Comparison of ENCODE assay signal across 8 mouse cellular contexts in the genomic region with DNA sequence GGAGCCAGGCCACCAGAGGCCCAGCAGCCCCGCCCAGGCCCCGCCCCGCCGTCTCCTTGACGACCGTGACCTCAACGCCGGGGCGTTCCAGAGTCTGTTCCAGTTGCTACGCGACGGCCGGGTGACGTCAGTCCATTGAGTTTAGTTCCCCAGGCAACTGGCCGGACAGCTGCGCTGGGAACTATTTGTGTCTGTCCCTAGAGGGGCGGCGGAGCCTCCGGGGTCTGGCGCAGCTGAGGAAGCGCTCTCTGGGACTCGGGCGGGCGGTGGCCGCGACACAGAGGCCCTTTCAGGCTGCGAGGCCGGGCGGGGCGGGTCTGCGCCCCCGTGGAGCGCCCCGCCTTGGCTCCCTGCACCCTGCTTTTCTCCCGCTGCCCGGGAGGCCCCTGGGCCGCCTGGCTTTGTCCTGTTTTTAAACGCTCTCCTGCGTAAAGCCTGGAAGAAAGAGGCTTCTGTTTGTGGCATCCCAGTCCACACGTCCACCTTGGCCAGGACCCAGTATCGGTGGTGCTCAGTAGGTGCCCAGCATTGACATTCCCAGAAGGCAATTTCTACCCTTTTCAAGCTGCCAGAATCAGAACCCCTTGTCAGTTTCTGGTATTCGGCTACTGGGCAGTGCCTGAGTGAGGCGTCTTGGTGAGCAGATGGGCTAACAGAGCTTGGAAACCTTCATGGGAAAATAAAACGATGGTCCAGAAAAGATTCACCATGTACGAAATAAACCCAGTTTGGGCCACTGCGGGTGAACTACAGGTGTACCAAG. TPM values are rescaled to one million over a fixed set of nuclear protein-coding genes. Genes with fewer than 3 reads are reported as not detected.
DNase-seq lines count a peak whose midpoint lies in the region; ATAC-seq and TF ChIP-seq lines count a peak whose summit lies in the region.

No protein-coding gene starts in this region.

- TF ChIP-seq CTCF in cortical plate, adult 2 months (IDR thresholded peaks at IDR 0.05; ENCODE audit: extremely low read depth, insufficient read depth, low read length): no peak

- H3K4me1 ChIP-seq in cortical plate, adult 2 months (ENCODE audit: control insufficient read depth, insufficient read depth, low read length): peaks cover 14% of the 10 kb centered on the region

- TF ChIP-seq POLR2A in cortical plate, adult 2 months (IDR thresholded peaks at IDR 0.05; ENCODE audit: extremely low read depth, insufficient read depth, low read length): peak; percentile 87

- intact Hi-C loops in left cerebral cortex, postnatal 10 days (cut with DNase I): no loop called here

- peak; percentile 94 for ATAC-seq in activated CD4-positive, CD25-positive, alpha-beta regulatory T cell, adult 4 months
- peak; percentile 97 for ATAC-seq in inflammation-experienced regulatory T-cells, adult 6 months
- ATAC-seq in megakaryocyte-erythroid progenitor cell, adult 5-6 weeks (replicated peaks; ENCODE audit: low FRiP score, low TSS enrichment, poor library complexity, severe bottlenecking): peak; percentile 87

- H3K4me3 ChIP-seq in cortical plate, adult 2 months (ENCODE audit: insufficient read depth, low read length): no peak overlapping the region

- H3K27ac ChIP-seq in cortical plate, adult 2 months (ENCODE audit: insufficient read depth, low read length): peak overlapping the region; percentile 93

- DNase-seq in gastrocnemius, postnatal 10 days: peak; percentile 99
- peak; percentile 98 to 99 for DNase-seq in left cerebral cortex, postnatal 10 days (ENCODE audit: extremely low spot score in 1 of 2, low spot score in 2 of 2)
- DNase-seq in right cerebral cortex, postnatal 25 days: peak; percentile 98
- DNase-seq in urinary bladder, postnatal 4 days (ENCODE audit: low spot score in 2 of 2): peak; percentile 96 to 99

RNA-seq across cellular contexts. Expression of gene Tex44, which starts 8.5 kb away (rescaled TPM):
- not detected for polyA plus RNA-seq in activated CD4-positive, CD25-positive, alpha-beta regulatory T cell, adult 4 months (2017; shearing (Covaris generic))
- not detected in 2 replicates for polyA plus RNA-seq in cortical plate, adult 2 months (2012; rRNA removed)
- not detected for total RNA-seq in gastrocnemius, postnatal 10 days (2021)
- not detected for polyA plus RNA-seq in inflammation-experienced regulatory T-cells, adult 6 months (2017; shearing (Covaris generic))
- total RNA-seq in left cerebral cortex, postnatal 10 days (2021): not detected
- total RNA-seq in megakaryocyte-erythroid progenitor cell, adult 5-6 weeks (2014; fragmentation: Nextera tagmentation): not detected in 2 replicates
- not detected in 2 replicates for total RNA-seq in megakaryocyte-erythroid progenitor cell, adult 5-6 weeks (2017)

RNA-seq across cellular contexts. Expression of gene Nmur1, which starts 8.6 kb away (rescaled TPM):
- 1 to 10 TPM in 1 of 2 experiments, under 1 TPM in 1; 0.38 to 3.9 TPM for polyA plus RNA-seq in activated CD4-positive, CD25-positive, alpha-beta regulatory T cell, adult 4 months (2017; shearing (Covaris generic))
- polyA plus RNA-seq in cortical plate, adult 2 months (2012; rRNA removed): 0.09 and 0.25 TPM in 2 replicates
- total RNA-seq in gastrocnemius, postnatal 10 days (2021): not detected
- 1 to 10 TPM in 2 of 3 experiments, under 1 TPM in 1; 0.77 to 2.1 (median 1.5) TPM for polyA plus RNA-seq in inflammation-experienced regulatory T-cells, adult 6 months (2017; shearing (Covaris generic))
- under 1 TPM in 1 of 2 experiments, not detected in 1; 0.63 TPM for total RNA-seq in left cerebral cortex, postnatal 10 days (2021)
- total RNA-seq in megakaryocyte-erythroid progenitor cell, adult 5-6 weeks (2014; fragmentation: Nextera tagmentation): not detected in 2 replicates
- not detected in 2 replicates for total RNA-seq in megakaryocyte-erythroid progenitor cell, adult 5-6 weeks (2017)
